Mouse (Mus musculus) intestine, embryonic 14.5 days (tissue): Measurements from ENCODE around the gene Nuak2. TPM values are rescaled to one million over a fixed set of nuclear protein-coding genes. Genes with fewer than 3 reads are reported as not detected.

Experiments used
- ATAC-seq: fragments of 200-750 bp; cut with Nextera tagmentation; replicated peaks from 2 replicates; pipeline ENCODE4 v1.8.0; 2017; ENCODE audit warnings: low read depth, moderate number of reproducible peaks, moderate TSS enrichment, moderate library complexity; ENCODE audit not compliant: low FRiP score, low TSS enrichment
- DNase-seq: peaks from one replicate; pipeline ENCODE4 v3.0.0-alpha.2; 2018; ENCODE audit warnings: low spot score
- H3K27ac ChIP-seq: fragments of 300-500 bp; sonication (generic); 2 replicates; pipeline ENCODE4 v1.5.1; 2014; ENCODE audit warnings: low read depth, mild to moderate bottlenecking, control low read depth
- H3K27me3 ChIP-seq: fragments of 300-500 bp; sonication (generic); replicated peaks from 2 replicates; pipeline ENCODE4 v1.6.1; 2014; ENCODE audit warnings: low read length, control low read depth; ENCODE audit not compliant: control insufficient read depth, insufficient read depth
- H3K36me3 ChIP-seq: fragments of 300-500 bp; sonication (generic); 2 replicates; pipeline ENCODE4 v1.6.1; 2014; ENCODE audit warnings: low read length, control low read depth; ENCODE audit not compliant: control insufficient read depth, insufficient read depth
- H3K4me1 ChIP-seq: fragments of 300-500 bp; sonication (generic); replicated peaks from 2 replicates; pipeline ENCODE4 v1.6.1; 2014; ENCODE audit warnings: low read length, control low read depth, mixed read lengths; ENCODE audit not compliant: control insufficient read depth, insufficient read depth
- H3K4me2 ChIP-seq: fragments of 300-500 bp; sonication (generic); 2 replicates; pipeline ENCODE4 v1.6.1; 2014; ENCODE audit warnings: low read length
- H3K4me3 ChIP-seq: fragments of 300-500 bp; sonication (generic); 2 replicates; pipeline ENCODE4 v1.5.1; 2014; ENCODE audit warnings: low read depth, low read length, control low read depth, mixed read lengths
- H3K9ac ChIP-seq: fragments of 300-500 bp; sonication (generic); 2 replicates; pipeline ENCODE4 v1.6.1; 2014; ENCODE audit warnings: mild to moderate bottlenecking, low read length
- H3K9me3 ChIP-seq: fragments of 300-500 bp; sonication (generic); 2 replicates; pipeline ENCODE4 v1.6.1; 2016; ENCODE audit warnings: low read length, control low read depth; ENCODE audit not compliant: control insufficient read depth
- WGBS: fragments of 180-500 bp; shearing (Covaris S2); extraction: QIAGEN DNeasy Blood & Tissue Kit; methylation state at CpG from one replicate; pipeline ENCODE4 v1.1.7; 2014; 5-methylcytosine and 5-hydroxymethylcytosine counted together
- polyA plus RNA-seq: library from polyadenylated mRNA; unstranded; fragments of >200 nt; fragmentation: Nextera tagmentation; extraction: Ambion mirVana; gene quantifications from 2 replicates; pipeline ENCODE4 v1.2.1, GENCODE M21; 2014

Gene Nuak2
- polyA plus RNA-seq, 1 experiment from 2014 or later = 4.4 TPM

- WGBS = 34% methylated on average over 21 of the region's 21 CpGs
- peaks cover 10% of the 10 kb centered on the region for H3K4me1 ChIP-seq
- no peaks in the 10 kb centered on the region for H3K36me3 ChIP-seq
- peaks cover 13% of the 10 kb centered on the region for H3K27me3 ChIP-seq
- ATAC-seq (no peak), DNase-seq (no peak)
- no peak overlapping the region for H3K4me3 ChIP-seq
- peak overlapping the region; percentile 5; the same call in 1 of the 2 replicates for H3K27ac ChIP-seq
- no peak overlapping the region for H3K9ac ChIP-seq
- no peaks in the 10 kb centered on the region for H3K9me3 ChIP-seq
- H3K4me2 ChIP-seq = no peak overlapping the region
These were observed 23.4 kb upstream of the Nuak2 start for GRCm38 (mm10) chr1:132292318-132293129.

DNA sequence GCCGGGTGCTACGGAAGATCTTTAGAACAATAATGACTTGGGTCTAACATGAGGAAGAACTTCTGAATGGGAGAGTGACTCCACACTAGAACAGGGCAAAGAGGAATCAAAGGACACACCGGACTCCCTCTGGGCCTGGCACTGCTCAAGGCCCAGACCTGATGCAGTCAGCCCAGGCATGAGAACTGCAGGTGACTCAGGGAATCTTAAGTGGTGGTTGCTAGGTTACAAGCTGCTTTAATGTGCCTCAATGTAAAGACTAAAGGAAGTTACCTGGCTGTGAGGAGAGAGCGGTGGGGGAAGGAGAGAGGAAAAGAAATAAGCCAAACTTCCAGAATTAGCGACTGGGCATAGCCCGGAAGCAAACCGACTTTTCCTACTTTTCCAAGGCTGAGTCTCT, 20.4 kb upstream of the Nuak2 start:
- H3K27ac ChIP-seq = no peak overlapping the region
- H3K4me3 ChIP-seq = no peak overlapping the region
- WGBS = 73% methylated on average over 7 of the region's 7 CpGs
- no peak for DNase-seq
- no peak for ATAC-seq
- H3K9me3 ChIP-seq = no peaks in the 10 kb centered on the region
- no peaks in the 10 kb centered on the region for H3K36me3 ChIP-seq
- no peak overlapping the region for H3K9ac ChIP-seq
- H3K4me2 ChIP-seq = no peak overlapping the region
- H3K27me3 ChIP-seq = peaks cover 39% of the 10 kb centered on the region
- peaks cover 17% of the 10 kb centered on the region for H3K4me1 ChIP-seq

- no peak overlapping the region for H3K27ac ChIP-seq
- H3K9ac ChIP-seq = no peak overlapping the region
- DNase-seq (no peak), ATAC-seq (no peak)
- 64% methylated on average over 3 of the region's 3 CpGs for WGBS
- H3K4me2 ChIP-seq = no peak overlapping the region
- H3K36me3 ChIP-seq = no peaks in the 10 kb centered on the region
- peaks cover 39% of the 10 kb centered on the region for H3K27me3 ChIP-seq
- no peaks in the 10 kb centered on the region for H3K9me3 ChIP-seq
- H3K4me1 ChIP-seq = peaks cover 17% of the 10 kb centered on the region
- H3K4me3 ChIP-seq = no peak overlapping the region
These were observed 19.9 kb upstream of the Nuak2 start for GRCm38 (mm10) chr1:132296051-132296450.

DNA sequence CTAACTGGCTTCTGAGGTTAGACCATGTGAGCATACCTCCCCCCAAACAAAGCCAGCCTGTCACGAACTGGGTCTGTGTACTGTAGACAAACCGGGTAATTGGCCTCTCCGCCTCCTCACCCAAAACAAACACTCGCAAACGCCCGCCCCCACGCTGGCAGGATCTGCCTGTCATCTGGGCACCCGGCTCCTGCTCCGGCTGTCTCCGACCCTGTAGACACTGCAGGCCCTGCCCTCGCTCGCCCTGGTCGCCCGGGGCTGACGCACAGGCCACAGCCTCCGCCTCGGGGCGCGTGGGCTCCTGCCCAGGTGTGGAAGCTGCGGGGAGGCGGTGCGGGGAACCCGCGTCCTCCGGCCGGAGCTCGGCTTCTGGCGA, 17.5 kb upstream of the Nuak2 start, which contains the start of gene Klhdc8a:
Gene Klhdc8a (plus strand): TSS at position 202 of the 376 bp plus-strand sequence.
- Histone ChIP-seq H3K27me3 (peaks cover 42% of the 10 kb centered on the region), H3K36me3 (no peaks in the 10 kb centered on the region), H3K4me3 (peak within 1 kb of the TSS; percentile 50), H3K9me3 (no peaks in the 10 kb centered on the region), H3K27ac (no peak within 1 kb of the TSS), H3K4me1 (peaks cover 6% of the 10 kb centered on the region; the same call in 1 of the 2 replicates), H3K9ac (peak within 1 kb of the TSS; percentile 48), H3K4me2 (peak within 1 kb of the TSS; percentile 100)
- ATAC-seq (peak; percentile 51), DNase-seq (peak; percentile 67)
- WGBS = 1% methylated on average over 28 of the region's 28 CpGs

DNA sequence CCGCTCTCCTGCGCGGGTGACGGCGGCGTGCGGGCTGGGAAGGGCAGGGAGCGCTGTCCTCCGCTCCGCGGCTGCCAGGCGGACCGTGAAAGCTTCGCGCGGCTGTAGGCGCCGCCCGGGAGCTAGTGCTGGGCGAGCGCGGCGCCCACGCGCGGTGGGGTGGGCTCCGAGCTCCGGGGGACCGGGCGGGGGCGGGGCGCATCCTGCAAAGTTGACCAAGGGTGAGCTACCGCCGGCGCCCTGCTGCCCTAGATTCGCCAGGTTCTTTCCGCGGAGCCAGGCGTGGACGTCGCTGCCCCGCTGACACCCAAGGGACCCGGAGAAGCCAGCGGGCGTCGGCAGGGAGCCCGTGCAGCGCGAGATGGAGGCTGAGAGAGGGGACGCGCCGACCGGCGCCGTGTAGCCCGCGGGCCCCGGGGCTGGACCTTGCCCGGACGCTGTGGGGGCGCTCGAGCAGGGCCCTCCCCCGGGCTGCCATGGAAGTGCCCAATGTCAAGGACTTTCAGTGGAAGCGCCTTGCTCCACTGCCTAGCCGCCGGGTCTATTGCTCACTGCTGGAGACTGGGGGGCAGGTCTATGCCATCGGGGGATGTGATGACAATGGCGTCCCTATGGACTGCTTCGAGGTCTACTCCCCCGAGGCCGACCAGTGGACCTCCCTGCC, 17.0 kb upstream of the Nuak2 start:
- H3K36me3 ChIP-seq = no peaks in the 10 kb centered on the region
- ATAC-seq (peak; percentile 59), DNase-seq (peak; percentile 64)
- no peak overlapping the region for H3K27ac ChIP-seq
- H3K9me3 ChIP-seq = no peaks in the 10 kb centered on the region
- WGBS = 2% methylated on average over 71 of the region's 71 CpGs
- peak overlapping the region; percentile 48 for H3K9ac ChIP-seq
- H3K4me2 ChIP-seq = peak overlapping the region; percentile 100
- peaks cover 42% of the 10 kb centered on the region for H3K27me3 ChIP-seq
- H3K4me1 ChIP-seq = peaks cover 6% of the 10 kb centered on the region; the same call in 1 of the 2 replicates
- H3K4me3 ChIP-seq = peak overlapping the region; percentile 50

- H3K4me1 ChIP-seq = peaks cover 6% of the 10 kb centered on the region; the same call in 1 of the 2 replicates
These were observed 16.2 kb upstream of the Nuak2 start for GRCm38 (mm10) chr1:132299744-132300143.

GRCm38 (mm10) chr1:132301242-132301641, 14.7 kb upstream of the Nuak2 start:
- Histone ChIP-seq H3K9ac (no peak overlapping the region), H3K9me3 (no peaks in the 10 kb centered on the region), H3K27ac (no peak overlapping the region), H3K4me3 (no peak overlapping the region), H3K4me2 (no peak overlapping the region), H3K4me1 (peaks cover 6% of the 10 kb centered on the region; the same call in 1 of the 2 replicates), H3K27me3 (peaks cover 39% of the 10 kb centered on the region), H3K36me3 (no peaks in the 10 kb centered on the region)
- ATAC-seq (no peak), DNase-seq (no peak)
- WGBS = 85% methylated on average over 5 of the region's 5 CpGs

More at GRCm38 (mm10) chr1:132299744-132300143, 16.2 kb upstream of the Nuak2 start:
- ATAC-seq = no peak
- Histone ChIP-seq H3K4me2 (no peak overlapping the region), H3K36me3 (no peaks in the 10 kb centered on the region), H3K27ac (no peak overlapping the region), H3K4me3 (no peak overlapping the region), H3K9ac (no peak overlapping the region), H3K9me3 (no peaks in the 10 kb centered on the region), H3K27me3 (peaks cover 42% of the 10 kb centered on the region)
- 72% methylated on average over 5 of the region's 5 CpGs for WGBS
- no peak for DNase-seq

GRCm38 (mm10) chr1:132302341-132302866, 13.5 kb upstream of the Nuak2 start:
- Histone ChIP-seq H3K27ac (no peak overlapping the region), H3K27me3 (peaks cover 30% of the 10 kb centered on the region), H3K36me3 (no peaks in the 10 kb centered on the region), H3K9me3 (no peaks in the 10 kb centered on the region), H3K4me1 (peaks cover 6% of the 10 kb centered on the region; the same call in 1 of the 2 replicates), H3K4me2 (no peak overlapping the region), H3K4me3 (no peak overlapping the region), H3K9ac (no peak overlapping the region)
- WGBS = 88% methylated on average over 9 of the region's 9 CpGs
- DNase-seq = no peak
- no peak for ATAC-seq
